Mouse (Mus musculus) lung, embryonic 15.5 days (tissue): ENCODE results near the gene Mllt6. TPM values are rescaled to one million over a fixed set of nuclear protein-coding genes. Genes with fewer than 3 reads are reported as not detected.
"Not testable (repeated sequence)": the region's sequence is repeated elsewhere in the genome, so short reads cannot be mapped to it uniquely, and the experiment has no call there.

Experiments
- ATAC-seq: fragments of 200-750 bp; cut with Nextera tagmentation; 2 replicates; pipeline ENCODE4 v1.8.0; 2017; ENCODE audit warnings: moderate number of reproducible peaks, borderline replicate concordance; ENCODE audit not compliant: low FRiP score, low TSS enrichment; ENCODE audit errors: extremely low read depth
- H3K27ac ChIP-seq: fragments of 300-500 bp; sonication (generic); 2 replicates; pipeline ENCODE4 v1.5.1; 2015; ENCODE audit warnings: moderate library complexity, mild to moderate bottlenecking, inconsistent platforms
- H3K27me3 ChIP-seq: fragments of 300-500 bp; sonication (generic); 2 replicates; pipeline ENCODE4 v1.6.1; 2015; ENCODE audit warnings: inconsistent platforms
- H3K36me3 ChIP-seq: fragments of 300-500 bp; sonication (generic); 2 replicates; pipeline ENCODE4 v1.6.1; 2015; ENCODE audit warnings: inconsistent platforms
- H3K4me1 ChIP-seq: fragments of 300-500 bp; sonication (generic); 2 replicates; pipeline ENCODE4 v1.6.1; 2015; ENCODE audit warnings: inconsistent platforms
- H3K4me2 ChIP-seq: fragments of 300-500 bp; sonication (generic); 2 replicates; pipeline ENCODE4 v1.6.1; 2015; ENCODE audit warnings: inconsistent platforms, mild to moderate bottlenecking, moderate library complexity
- H3K4me3 ChIP-seq: fragments of 300-500 bp; sonication (generic); 2 replicates; pipeline ENCODE4 v1.5.1; 2015; ENCODE audit warnings: mild to moderate bottlenecking, inconsistent platforms
- H3K9ac ChIP-seq: fragments of 300-500 bp; sonication (generic); 2 replicates; pipeline ENCODE4 v1.6.1; 2015; ENCODE audit warnings: inconsistent platforms
- H3K9me3 ChIP-seq: fragments of 300-500 bp; sonication (generic); 2 replicates; pipeline ENCODE4 v1.6.1; 2016; ENCODE audit warnings: inconsistent platforms
- WGBS: fragments of 180-500 bp; shearing (Covaris S2); methylation state at CpG from one replicate; pipeline ENCODE4 v1.1.7; 2015; 5-methylcytosine and 5-hydroxymethylcytosine counted together
- microRNA-seq: library from miRNA; unstranded; fragments of <30 nt; microRNA quantifications from one replicate; pipeline ENCODE4, GENCODE M21; 2016
- polyA plus RNA-seq: library from polyadenylated mRNA; unstranded; fragments of >200 nt; fragmentation: Nextera tagmentation; extraction: Ambion mirVana; gene quantifications from 2 replicates; pipeline ENCODE4 v1.2.1, GENCODE M21; 2015

Gene Mllt6
- polyA plus RNA-seq, 1 experiment from 2014 or later, result 3.3 TPM

- not testable (repeated sequence) for H3K27ac ChIP-seq, H3K4me2 ChIP-seq, H3K4me1 ChIP-seq, H3K4me3 ChIP-seq, H3K27me3 ChIP-seq, H3K9me3 ChIP-seq, ATAC-seq, H3K9ac ChIP-seq
- 79% methylated on average over 5 of the region's 5 CpGs for WGBS
- peaks cover 17% of the 10 kb centered on the region; the same call in 1 of the 2 replicates for H3K36me3 ChIP-seq
These were observed 71.6 kb downstream of the Mllt6 start for GRCm38 (mm10) chr11:97734810-97735209.

Small RNA genes lying within 50 kb of the gene (microRNA-seq; reads per million reads assigned to microRNA genes)
- gene Gm24158 (not detected), gene Mir6927 (0.93 reads per million)

Other genes starting within 250 kb of the Mllt6 start
- 7.0 and 7.4 TPM in 2 replicates for gene Arhgap23, start 247.9 kb upstream of the Mllt6 start, polyA plus RNA-seq
- 0.70 and 0.87 TPM in 2 replicates for gene 4933428G20Rik, start 163.1 kb upstream of the Mllt6 start, polyA plus RNA-seq
- gene Srcin1, start 87.2 kb upstream of the Mllt6 start, polyA plus RNA-seq, result 0.53 and 0.87 TPM in 2 replicates
- 4.3 and 4.4 TPM in 2 replicates for gene Epop, start 33.7 kb upstream of the Mllt6 start, polyA plus RNA-seq
- 44.1 and 45.5 TPM in 2 replicates for gene Cisd3, start 22.4 kb downstream of the Mllt6 start, polyA plus RNA-seq
- 12.1 and 13.2 TPM in 2 replicates for gene Pcgf2, start 37.1 kb downstream of the Mllt6 start, polyA plus RNA-seq
- 465 and 505 TPM in 2 replicates for gene Psmb3, start 40.0 kb downstream of the Mllt6 start, polyA plus RNA-seq
- 1.6 and 1.8 TPM in 2 replicates for gene Pip4k2b, start 81.3 kb downstream of the Mllt6 start, polyA plus RNA-seq
- 15.6 and 18.5 TPM in 2 replicates for gene Cwc25, start 103.1 kb downstream of the Mllt6 start, polyA plus RNA-seq
- gene 1700001P01Rik, start 112.5 kb downstream of the Mllt6 start, polyA plus RNA-seq, result 0.85 TPM in 1 of 2 replicates, not detected in the other
- 457 and 490 TPM in 2 replicates for gene Rpl23, start 119.0 kb downstream of the Mllt6 start, polyA plus RNA-seq
- gene Lasp1, start 135.6 kb downstream of the Mllt6 start, polyA plus RNA-seq, result 153 and 160 TPM in 2 replicates
- 4.2 and 4.4 TPM in 2 replicates for gene B230217C12Rik, start 177.4 kb downstream of the Mllt6 start, polyA plus RNA-seq
- gene Fbxo47, start 220.7 kb downstream of the Mllt6 start, polyA plus RNA-seq, result 0.42 and 0.64 TPM in 2 replicates